Mouse (Mus musculus) myocyte (in vitro differentiated cells): Measurements from ENCODE around the gene Exosc5. TPM values are rescaled to one million over a fixed set of nuclear protein-coding genes. Genes with fewer than 3 reads are reported as not detected.

Experiments
- H3K27me3 ChIP-seq: one replicate; pipeline ENCODE4 v1.6.1; 2011; ENCODE audit not compliant: control insufficient read depth, insufficient read depth, insufficient read length
- H3K36me3 ChIP-seq: one replicate; pipeline ENCODE4 v1.6.1; 2011; ENCODE audit not compliant: control insufficient read depth, insufficient read depth
- H3K4me2 ChIP-seq: one replicate; pipeline ENCODE4 v1.6.1; 2011; ENCODE audit warnings: low read depth, control low read depth
- H3K4me3 ChIP-seq: one replicate; pipeline ENCODE4 v1.5.1; 2011; ENCODE audit warnings: mild to moderate bottlenecking, control low read depth, moderate library complexity
- H3K79me2 ChIP-seq: one replicate; pipeline ENCODE4 v1.6.1; 2011; ENCODE audit not compliant: control insufficient read depth, insufficient read depth
- H3ac ChIP-seq: one replicate; pipeline ENCODE4 v1.6.1; 2011; ENCODE audit not compliant: control insufficient read depth, insufficient read length
- CEBPB ChIP-seq: IDR thresholded peaks from 2 replicates; pipeline ENCODE4 v1.6.1; 2011; ENCODE audit warnings: mild to moderate bottlenecking, moderate library complexity; ENCODE audit not compliant: poor library complexity, insufficient read depth, severe bottlenecking
- E2F4 ChIP-seq: IDR thresholded peaks from one replicate; pipeline ENCODE4 v1.6.1; 2011; ENCODE audit warnings: mild to moderate bottlenecking, control low read depth, moderate library complexity; ENCODE audit not compliant: insufficient read depth
- MAX ChIP-seq: IDR thresholded peaks from one replicate; pipeline ENCODE4 v1.6.1; 2011; ENCODE audit warnings: low read depth, mild to moderate bottlenecking, control low read depth
- MYOD1 ChIP-seq, 3 experiments: IDR thresholded peaks; one replicate each; pipeline ENCODE4 v1.6.1; 2011; ENCODE audit warnings: control low read depth in 2 of 3, low read depth in 2 of 3, mild to moderate bottlenecking in 2 of 3, moderate library complexity in 1 of 3; ENCODE audit not compliant: insufficient read length in 2 of 3, control insufficient read depth in 1 of 3
- MYOG ChIP-seq, 3 experiments: IDR thresholded peaks; one replicate each; pipeline ENCODE4 v1.6.1; 2011; ENCODE audit warnings: control low read depth in 2 of 3, low read depth in 2 of 3, mild to moderate bottlenecking in 2 of 3; ENCODE audit not compliant: insufficient read length in 2 of 3, control insufficient read depth in 1 of 3, insufficient read depth in 1 of 3
- POLR2A ChIP-seq: IDR thresholded peaks from one replicate; pipeline ENCODE4 v1.6.1; 2011; ENCODE audit warnings: low read depth, mild to moderate bottlenecking, control low read depth, moderate library complexity; ENCODE audit not compliant: insufficient read length
- POLR2AphosphoS2 ChIP-seq: IDR thresholded peaks from one replicate; pipeline ENCODE4 v1.6.1; 2011; ENCODE audit warnings: low read depth, control low read depth; ENCODE audit not compliant: insufficient read length
- REST ChIP-seq: IDR thresholded peaks from one replicate; pipeline ENCODE4 v1.6.1; 2011; ENCODE audit warnings: mild to moderate bottlenecking, control low read depth, moderate library complexity; ENCODE audit not compliant: insufficient read depth, insufficient read length
- SRF ChIP-seq: IDR thresholded peaks from one replicate; pipeline ENCODE4 v1.6.1; 2011; ENCODE audit warnings: low read depth; ENCODE audit not compliant: control insufficient read depth, insufficient read length
- TCF12 ChIP-seq: IDR thresholded peaks from one replicate; pipeline ENCODE4 v1.6.1; 2011; ENCODE audit warnings: mild to moderate bottlenecking, control low read depth; ENCODE audit not compliant: poor library complexity, insufficient read depth, severe bottlenecking
- TCF3 ChIP-seq: IDR thresholded peaks from one replicate; pipeline ENCODE4 v1.6.1; 2011; ENCODE audit warnings: low read depth, control low read depth; ENCODE audit not compliant: insufficient read length
- USF1 ChIP-seq: IDR thresholded peaks from one replicate; pipeline ENCODE4 v1.6.1; 2011; ENCODE audit warnings: low read depth, mild to moderate bottlenecking, control low read depth, moderate library complexity
- polyA plus RNA-seq: library from polyadenylated mRNA; unstranded; fragments of >200 nt; fragmentation: generic; extraction: Trizol; gene quantifications from one replicate; pipeline ENCODE4 v1.2.1, GENCODE M21; 2012; ENCODE audit warnings: missing spikeins

Gene Exosc5
- polyA plus RNA-seq, 1 experiment: 43.5 TPM

DNA sequence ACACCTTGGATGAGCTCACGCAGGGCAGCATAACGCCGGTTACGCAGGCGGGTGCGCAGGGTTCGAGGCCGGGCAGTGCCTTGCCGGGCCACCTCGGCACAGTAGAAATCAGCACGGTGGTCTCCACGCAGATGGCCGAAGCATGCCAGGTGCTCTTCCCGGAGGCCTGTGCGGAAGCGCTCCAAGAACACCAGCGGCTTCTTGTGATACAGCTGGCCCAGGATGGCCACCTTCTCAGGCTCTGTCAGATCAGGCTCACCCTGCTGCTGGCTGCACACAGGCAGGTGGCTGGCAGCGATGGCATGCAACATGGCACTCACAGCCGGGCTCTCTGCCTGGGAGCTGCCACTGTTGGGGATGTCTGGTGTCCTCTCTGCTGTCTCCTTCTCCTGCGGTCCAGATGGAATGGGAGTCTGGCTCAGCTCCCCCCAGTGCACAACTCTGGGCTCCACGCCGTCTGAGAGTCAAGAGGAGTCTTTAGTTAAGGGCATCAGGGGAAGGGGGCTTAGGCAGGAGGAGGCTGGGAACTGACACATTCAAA, 56.8 kb downstream of the Exosc5 start:
- Histone ChIP-seq H3ac (no peak overlapping the region), H3K4me2 (no peak overlapping the region), H3K36me3 (peaks cover 11% of the 10 kb centered on the region), H3K27me3 (no peaks in the 10 kb centered on the region), H3K79me2 (peaks cover 21% of the 10 kb centered on the region), H3K4me3 (no peak overlapping the region)
- TF ChIP-seq MYOG (IDR thresholded peaks at IDR 0.05; ENCODE audit: control insufficient read depth in 1 of 3, insufficient read depth in 1 of 3, insufficient read length in 2 of 3, low read depth in 2 of 3): no peak
- TF ChIP-seq POLR2A: peak; percentile 25
- TF ChIP-seq MYOD1 (IDR thresholded peaks at IDR 0.05; ENCODE audit: control insufficient read depth in 1 of 3, insufficient read length in 2 of 3, low read depth in 2 of 3): no peak
- TF ChIP-seq TCF12: no peak
- no peak for TF ChIP-seq TCF3
- no peak for TF ChIP-seq CEBPB
- TF ChIP-seq USF1: no peak
- TF ChIP-seq POLR2AphosphoS2: peak; percentile 7

DNA sequence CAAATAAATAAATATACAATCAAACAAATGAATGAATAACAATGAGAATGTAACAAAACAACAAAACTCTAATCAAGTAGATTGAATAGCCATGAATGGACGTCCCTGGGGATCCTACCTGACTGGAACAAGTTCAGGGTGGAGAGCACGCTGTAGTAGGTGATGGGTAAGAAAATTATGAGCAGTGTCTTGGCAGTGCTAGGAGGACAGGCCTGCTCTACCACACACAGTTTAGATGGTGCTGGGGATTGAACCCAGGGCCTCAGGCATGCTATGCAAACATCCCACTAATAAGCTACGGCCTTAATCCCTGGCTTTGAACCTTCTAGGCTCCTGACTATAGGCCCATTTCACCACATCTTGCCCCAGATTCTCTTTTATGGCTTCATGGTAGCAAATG, 58.5 kb downstream of the Exosc5 start:
- no peak for TF ChIP-seq E2F4
- no peak for TF ChIP-seq REST
- no peak for TF ChIP-seq SRF
- TF ChIP-seq POLR2A: no peak
- no peak for TF ChIP-seq MAX
- TF ChIP-seq MYOD1 (IDR thresholded peaks at IDR 0.05; ENCODE audit: control insufficient read depth in 1 of 3, insufficient read length in 2 of 3, low read depth in 2 of 3): no peak
- TF ChIP-seq USF1: no peak
- no peak for TF ChIP-seq CEBPB
- TF ChIP-seq MYOG (IDR thresholded peaks at IDR 0.05; ENCODE audit: control insufficient read depth in 1 of 3, insufficient read depth in 1 of 3, insufficient read length in 2 of 3, low read depth in 2 of 3): no peak
- no peak for TF ChIP-seq TCF3
- TF ChIP-seq TCF12: no peak
- no peak for TF ChIP-seq POLR2AphosphoS2
- Histone ChIP-seq H3K4me3 (peak overlapping the region; percentile 73), H3K79me2 (peaks cover 21% of the 10 kb centered on the region), H3K36me3 (peaks cover 14% of the 10 kb centered on the region), H3K4me2 (peak overlapping the region; percentile 87), H3K27me3 (no peaks in the 10 kb centered on the region), H3ac (no peak overlapping the region)

DNA sequence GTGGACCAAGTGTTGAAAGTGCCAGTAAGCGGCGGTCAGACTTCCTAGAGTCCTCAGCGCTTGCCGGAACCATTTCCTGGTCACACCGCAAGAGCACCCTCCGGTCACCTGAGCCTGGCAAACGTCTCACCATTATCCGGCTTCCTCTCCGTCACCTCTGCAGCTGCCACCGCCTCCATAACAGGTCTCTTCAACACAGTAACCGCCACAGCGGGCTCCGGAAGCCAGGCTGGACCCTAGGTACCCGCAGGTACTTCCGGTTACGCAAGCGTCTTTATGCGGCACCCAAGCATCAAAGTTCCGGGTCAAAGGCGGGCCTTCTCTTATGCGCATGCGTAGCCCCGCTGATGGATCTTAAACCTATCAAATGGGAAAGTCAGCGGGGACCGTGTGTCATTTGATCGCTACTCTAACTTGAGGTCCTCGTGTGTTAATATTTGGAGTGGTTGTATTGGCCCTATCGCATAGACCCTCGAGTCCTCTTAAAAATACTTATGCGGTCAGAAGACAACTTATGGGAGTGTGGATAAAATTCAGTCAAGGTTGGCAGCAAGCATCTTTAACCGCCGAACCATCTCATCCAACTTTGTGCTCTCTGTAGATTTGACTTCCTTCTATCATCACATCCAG, 59.9 kb downstream of the Exosc5 start, which contains the start of gene Ccdc97:
Gene Ccdc97, minus strand, starts transcription at position 301 of the 630 bp plus-strand sequence.
- Histone ChIP-seq H3ac (peak within 1 kb of the TSS; percentile 37), H3K4me3 (peak within 1 kb of the TSS; percentile 73), H3K79me2 (peaks cover 21% of the 10 kb centered on the region), H3K27me3 (no peaks in the 10 kb centered on the region), H3K4me2 (peak within 1 kb of the TSS; percentile 87), H3K36me3 (peaks cover 23% of the 10 kb centered on the region)
- TF ChIP-seq POLR2AphosphoS2: peak; percentile 96
- no peak for TF ChIP-seq MAX
- TF ChIP-seq CEBPB: peak; percentile 94
- peak; percentile 66 for TF ChIP-seq POLR2A

DNA sequence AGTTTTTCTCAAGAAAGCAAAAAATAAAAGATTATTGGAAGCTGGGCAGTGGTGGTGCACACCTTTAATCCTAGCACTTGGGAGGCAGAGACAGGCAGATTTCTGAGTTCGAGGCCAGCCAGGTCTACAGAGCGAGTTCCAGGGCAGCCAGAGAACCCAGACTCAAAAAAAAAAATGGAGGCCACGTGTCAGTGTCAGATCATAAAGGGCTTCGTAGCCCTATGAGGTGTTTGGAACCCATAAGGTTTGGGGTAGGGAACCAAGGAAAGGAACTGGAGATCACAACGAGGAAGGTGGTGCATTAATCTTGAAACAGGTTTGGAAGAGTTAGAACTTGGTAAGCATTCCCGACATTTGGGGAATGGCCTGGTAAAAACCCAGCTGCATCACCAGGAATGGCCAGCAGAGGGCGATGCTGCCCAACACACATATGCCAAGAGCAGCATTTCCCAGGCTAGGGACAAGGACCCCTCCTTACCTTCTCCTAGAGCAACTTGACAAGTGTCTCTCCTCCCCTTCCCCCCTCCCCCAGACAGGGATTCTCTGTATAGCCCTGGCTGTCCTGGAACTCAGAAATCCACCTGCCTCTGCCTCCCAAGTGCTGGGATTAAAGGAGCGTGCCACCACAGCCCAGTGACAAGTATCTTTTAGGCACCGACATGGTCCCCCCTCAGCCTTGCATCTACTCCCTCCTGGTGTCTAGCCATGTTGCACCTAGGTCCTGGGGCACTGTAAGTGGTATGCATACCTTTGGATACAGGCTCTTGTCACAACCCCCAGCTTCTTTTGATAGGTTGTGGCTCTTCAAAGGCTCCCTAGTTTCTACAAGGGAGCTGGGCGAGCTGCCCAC, 61.0 kb downstream of the Exosc5 start:
- H3K4me2 ChIP-seq: peak overlapping the region; percentile 87
- TF ChIP-seq POLR2AphosphoS2 (peak; percentile 91), TCF12 (no peak)

DNA sequence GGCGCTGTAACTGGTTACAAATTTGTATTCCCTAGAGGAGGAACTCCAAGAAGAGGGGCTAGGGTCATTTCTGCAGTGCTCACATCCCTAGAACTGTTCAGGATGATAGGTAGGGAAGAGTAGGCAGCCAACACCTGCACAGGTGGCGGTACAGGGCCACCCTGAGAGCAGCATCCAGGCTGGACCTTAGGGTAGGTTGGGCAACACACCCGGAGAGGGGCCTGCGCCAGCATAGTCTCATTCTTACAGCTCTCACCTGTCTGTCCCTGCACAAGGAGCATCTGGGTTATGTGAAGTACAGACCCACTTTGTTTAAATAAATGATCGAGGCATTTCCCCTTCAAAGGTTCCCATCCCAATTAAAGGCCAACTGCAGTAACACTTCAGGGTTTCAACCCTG, 61.8 kb downstream of the Exosc5 start:
- Histone ChIP-seq H3K36me3 (peaks cover 28% of the 10 kb centered on the region), H3K27me3 (no peaks in the 10 kb centered on the region), H3ac (no peak overlapping the region), H3K4me3 (no peak overlapping the region), H3K4me2 (no peak overlapping the region), H3K79me2 (peaks cover 21% of the 10 kb centered on the region)
- TF ChIP-seq POLR2AphosphoS2: peak; percentile 34
- no peak for TF ChIP-seq MYOD1 (IDR thresholded peaks at IDR 0.05; ENCODE audit: control insufficient read depth in 1 of 3, insufficient read length in 2 of 3, low read depth in 2 of 3)

More for the DNA sequence above, 61.0 kb downstream of the Exosc5 start:
- H3K27me3 ChIP-seq: no peaks in the 10 kb centered on the region
- H3K4me3 ChIP-seq: peak overlapping the region; percentile 73
- H3K36me3 ChIP-seq: peaks cover 25% of the 10 kb centered on the region
- H3K79me2 ChIP-seq: peaks cover 21% of the 10 kb centered on the region
- no peak overlapping the region for H3ac ChIP-seq

Other genes starting within 250 kb of the Exosc5 start
- gene Cxcl17, start 246.3 kb upstream of the Exosc5 start, polyA plus RNA-seq: 0.06 TPM
- not detected for gene Ceacam1, start 181.6 kb upstream of the Exosc5 start, polyA plus RNA-seq
- not detected for gene Ceacam2, start 119.3 kb upstream of the Exosc5 start, polyA plus RNA-seq
- gene Erich4, start 43.3 kb upstream of the Exosc5 start, polyA plus RNA-seq: not detected
- 13.0 TPM for gene Dmac2, start 39.8 kb upstream of the Exosc5 start, polyA plus RNA-seq
- gene B3gnt8, start 32.5 kb upstream of the Exosc5 start, polyA plus RNA-seq: 3.1 TPM
- 54.9 TPM for gene Bckdha, start 183 bp upstream of the Exosc5 start, polyA plus RNA-seq
- gene Tmem91, start 16.0 kb downstream of the Exosc5 start, polyA plus RNA-seq: 0.40 TPM
- gene B9d2, start 21.6 kb downstream of the Exosc5 start, polyA plus RNA-seq: 40.7 TPM
- gene Tgfb1, start 27.8 kb downstream of the Exosc5 start, polyA plus RNA-seq: 78.2 TPM
- gene Ccdc97, start 59.9 kb downstream of the Exosc5 start, polyA plus RNA-seq: 44.5 TPM
- 76.2 TPM for gene Hnrnpul1, start 95.6 kb downstream of the Exosc5 start, polyA plus RNA-seq
- gene Axl, start 129.5 kb downstream of the Exosc5 start, polyA plus RNA-seq: 112 TPM
- 0.05 TPM for gene Cyp2s1, start 157.7 kb downstream of the Exosc5 start, polyA plus RNA-seq
- 0.02 TPM for gene Cyp2b10, start 238.5 kb downstream of the Exosc5 start, polyA plus RNA-seq